Mouse (Mus musculus) kidney, adult 11 months (tissue): Measurements from ENCODE around the gene Noto.

Experiments
- DNase-seq: peaks from one replicate; pipeline ENCODE4 v3.0.0; 2022

Gene Noto

GRCm38 (mm10) chr6:85423836-85424379, at the start of gene Noto:
Noto (plus strand) TSS chr6:85423886.
- no peak for DNase-seq

GRCm38 (mm10) chr6:85373951-85374733, 49.5 kb upstream of the Noto start, which contains the start of gene Rab11fip5:
Rab11fip5 (minus strand) TSS chr6:85374634.
- DNase-seq, result no peak

- peak; percentile 98 for DNase-seq
Observed at GRCm38 (mm10) chr6:85374734-85375114, 49.0 kb upstream of the Noto start.

- no peak for DNase-seq
Observed at GRCm38 (mm10) chr6:85377066-85377734, 46.5 kb upstream of the Noto start.

- no peak for DNase-seq
Observed at GRCm38 (mm10) chr6:85377876-85378275, 45.8 kb upstream of the Noto start.

- DNase-seq, result no peak
Observed at GRCm38 (mm10) chr6:85378629-85379028, 45.1 kb upstream of the Noto start.

GRCm38 (mm10) chr6:85380201-85380900, 43.3 kb upstream of the Noto start:
- DNase-seq, result peak; percentile 88

GRCm38 (mm10) chr6:85380901-85381647, 42.6 kb upstream of the Noto start:
- no peak for DNase-seq

GRCm38 (mm10) chr6:85381648-85382020, 42.1 kb upstream of the Noto start:
- DNase-seq, result no peak

GRCm38 (mm10) chr6:85382791-85383190, 40.9 kb upstream of the Noto start:
- DNase-seq, result no peak

GRCm38 (mm10) chr6:85388608-85389007, 35.1 kb upstream of the Noto start:
- DNase-seq, result no peak

GRCm38 (mm10) chr6:85391803-85392202, 31.9 kb upstream of the Noto start:
- DNase-seq, result peak; percentile 70

- DNase-seq, result no peak
Observed at GRCm38 (mm10) chr6:85395360-85395759, 28.3 kb upstream of the Noto start.

GRCm38 (mm10) chr6:85397165-85397564, 26.5 kb upstream of the Noto start:
- DNase-seq, result peak; percentile 55

- DNase-seq, result peak; percentile 51
Observed at GRCm38 (mm10) chr6:85399715-85400114, 24.0 kb upstream of the Noto start.

GRCm38 (mm10) chr6:85402613-85403012, 21.1 kb upstream of the Noto start:
- no peak for DNase-seq

- DNase-seq, result no peak
Observed at GRCm38 (mm10) chr6:85403039-85403438, 20.6 kb upstream of the Noto start.

GRCm38 (mm10) chr6:85409003-85409402, 14.7 kb upstream of the Noto start:
- no peak for DNase-seq

GRCm38 (mm10) chr6:85410771-85411273, 12.9 kb upstream of the Noto start:
- DNase-seq, result peak; percentile 40

GRCm38 (mm10) chr6:85415829-85416228, 7.9 kb upstream of the Noto start:
- no peak for DNase-seq

- DNase-seq, result no peak
Observed at GRCm38 (mm10) chr6:85419150-85419549, 4.5 kb upstream of the Noto start.

- DNase-seq, result no peak
Observed at GRCm38 (mm10) chr6:85431274-85431841, 7.7 kb downstream of the Noto start.
